Mouse (Mus musculus) hindbrain, embryonic 16.5 days (tissue): Measurements from ENCODE around the gene Xiap. TPM values are rescaled to one million over a fixed set of nuclear protein-coding genes. Genes with fewer than 3 reads are reported as not detected.
"Not testable (repeated sequence)": the region's sequence is repeated elsewhere in the genome, so short reads cannot be mapped to it uniquely, and the experiment has no call there.

Experiments used
- ATAC-seq: fragments of 200-750 bp; cut with Nextera tagmentation; 2 replicates; pipeline ENCODE4 v1.8.0; 2017; ENCODE audit warnings: moderate TSS enrichment, moderate library complexity
- H3K27ac ChIP-seq: fragments of 300-500 bp; sonication (generic); 2 replicates; pipeline ENCODE4 v1.5.1; 2014; ENCODE audit warnings: low read depth, mild to moderate bottlenecking, control low read depth, low read length, moderate library complexity
- H3K27me3 ChIP-seq: fragments of 300-500 bp; sonication (generic); replicated peaks from 2 replicates; pipeline ENCODE4 v1.6.1; 2014; ENCODE audit warnings: low read length; ENCODE audit not compliant: control insufficient read depth, insufficient read depth
- H3K36me3 ChIP-seq: fragments of 300-500 bp; sonication (generic); 2 replicates; pipeline ENCODE4 v1.6.1; 2014; ENCODE audit warnings: mild to moderate bottlenecking, low read length, moderate library complexity, mixed read lengths; ENCODE audit not compliant: control insufficient read depth, insufficient read depth
- H3K4me1 ChIP-seq: fragments of 300-500 bp; sonication (generic); 2 replicates; pipeline ENCODE4 v1.6.1; 2014; ENCODE audit warnings: low read depth, low read length; ENCODE audit not compliant: control insufficient read depth, insufficient read depth
- H3K4me2 ChIP-seq: fragments of 300-500 bp; sonication (generic); 2 replicates; pipeline ENCODE4 v1.6.1; 2014; ENCODE audit warnings: mild to moderate bottlenecking, low read length, control low read depth, moderate library complexity
- H3K4me3 ChIP-seq: fragments of 300-500 bp; sonication (generic); 2 replicates; pipeline ENCODE4 v1.5.1; 2014; ENCODE audit warnings: mild to moderate bottlenecking, low read length, control low read depth, moderate library complexity
- H3K9ac ChIP-seq: fragments of 300-500 bp; sonication (generic); 2 replicates; pipeline ENCODE4 v1.6.1; 2014; ENCODE audit warnings: low read depth, mild to moderate bottlenecking, control low read depth, low read length, moderate library complexity
- H3K9me3 ChIP-seq: fragments of 300-500 bp; sonication (generic); 2 replicates; pipeline ENCODE4 v1.6.1; 2014; ENCODE audit warnings: mild to moderate bottlenecking, low read length, moderate library complexity; ENCODE audit not compliant: control insufficient read depth
- WGBS: fragments of 180-500 bp; shearing (Covaris S2); extraction: QIAGEN DNeasy Blood & Tissue Kit; methylation state at CpG from one replicate; pipeline ENCODE4 v1.1.7; 2014; 5-methylcytosine and 5-hydroxymethylcytosine counted together
- polyA plus RNA-seq: library from polyadenylated mRNA; unstranded; fragments of >200 nt; fragmentation: Nextera tagmentation; extraction: Ambion mirVana; gene quantifications from 2 replicates; pipeline ENCODE4 v1.2.1, GENCODE M21; 2015

The Xiap gene
- 9.4 and 10.8 TPM in 2 replicates for polyA plus RNA-seq

GRCm38 (mm10) chrX:42059282-42060068 is at the start of gene Xiap:
Gene Xiap (plus strand): TSS chrX:42059679.
- Histone ChIP-seq H3K36me3 (no peaks in the 10 kb centered on the region), H3K4me1 (no peaks in the 10 kb centered on the region), H3K9me3 (no peaks in the 10 kb centered on the region), H3K27ac (no peak within 1 kb of the TSS), H3K27me3 (no peaks in the 10 kb centered on the region), H3K4me2 (no peak within 1 kb of the TSS), H3K9ac (no peak within 1 kb of the TSS), H3K4me3 (no peak within 1 kb of the TSS)
- 83% methylated on average over 5 of the region's 5 CpGs for WGBS
- ATAC-seq, result no peak

GRCm38 (mm10) chrX:42012677-42013208 is 46.7 kb upstream of the Xiap start:
- H3K27me3 ChIP-seq, result no peaks in the 10 kb centered on the region
- H3K9ac ChIP-seq, result no peak overlapping the region
- no peaks in the 10 kb centered on the region for H3K4me1 ChIP-seq
- H3K27ac ChIP-seq, result no peak overlapping the region
- no peaks in the 10 kb centered on the region for H3K36me3 ChIP-seq
- ATAC-seq, result no peak
- WGBS, result 98% methylated on average over 2 of the region's 2 CpGs
- no peaks in the 10 kb centered on the region for H3K9me3 ChIP-seq
- H3K4me3 ChIP-seq, result no peak overlapping the region
- H3K4me2 ChIP-seq, result no peak overlapping the region

GRCm38 (mm10) chrX:42013776-42014175 is 45.7 kb upstream of the Xiap start:
- Histone ChIP-seq H3K36me3 (no peaks in the 10 kb centered on the region), H3K4me2 (no peak overlapping the region), H3K27me3 (no peaks in the 10 kb centered on the region), H3K4me3 (no peak overlapping the region), H3K9ac (no peak overlapping the region), H3K9me3 (no peaks in the 10 kb centered on the region), H3K27ac (no peak overlapping the region), H3K4me1 (no peaks in the 10 kb centered on the region)
- ATAC-seq, result no peak
- WGBS, result 75% methylated on average over 3 of the region's 3 CpGs

- Histone ChIP-seq H3K4me1 (no peaks in the 10 kb centered on the region), H3K9ac (no peak overlapping the region), H3K4me2 (no peak overlapping the region), H3K36me3 (no peaks in the 10 kb centered on the region), H3K27ac (no peak overlapping the region), H3K4me3 (no peak overlapping the region), H3K27me3 (no peaks in the 10 kb centered on the region), H3K9me3 (no peaks in the 10 kb centered on the region)
- no peak for ATAC-seq
- WGBS, result 93% methylated on average over 3 of the region's 3 CpGs
Observed at GRCm38 (mm10) chrX:42014502-42014901, 45.0 kb upstream of the Xiap start.

- no peak overlapping the region for H3K27ac ChIP-seq
- H3K9ac ChIP-seq, result no peak overlapping the region
- H3K4me1 ChIP-seq, result no peaks in the 10 kb centered on the region
- ATAC-seq, result no peak
- no peaks in the 10 kb centered on the region for H3K27me3 ChIP-seq
- H3K4me2 ChIP-seq, result no peak overlapping the region
- H3K4me3 ChIP-seq, result no peak overlapping the region
- WGBS, result 59% methylated on average over 1 of the region's 1 CpGs
- H3K36me3 ChIP-seq, result no peaks in the 10 kb centered on the region
- no peaks in the 10 kb centered on the region for H3K9me3 ChIP-seq
Observed at GRCm38 (mm10) chrX:42018030-42018429, 41.4 kb upstream of the Xiap start.

- 90% methylated on average over 2 of the region's 2 CpGs for WGBS
- Histone ChIP-seq H3K4me2 (no peak overlapping the region), H3K4me1 (no peaks in the 10 kb centered on the region), H3K9ac (no peak overlapping the region), H3K27me3 (no peaks in the 10 kb centered on the region), H3K9me3 (no peaks in the 10 kb centered on the region), H3K36me3 (no peaks in the 10 kb centered on the region), H3K27ac (no peak overlapping the region), H3K4me3 (no peak overlapping the region)
- ATAC-seq, result no peak
Observed at GRCm38 (mm10) chrX:42019441-42019840, 40.0 kb upstream of the Xiap start.

GRCm38 (mm10) chrX:42025802-42026440 is 33.6 kb upstream of the Xiap start:
- not testable (repeated sequence) for ATAC-seq, H3K4me3 ChIP-seq, H3K27me3 ChIP-seq, H3K4me1 ChIP-seq, H3K4me2 ChIP-seq, H3K27ac ChIP-seq, H3K36me3 ChIP-seq, H3K9ac ChIP-seq, H3K9me3 ChIP-seq
- WGBS, result no CpG with 5 or more reads among the region's 3 CpGs

GRCm38 (mm10) chrX:42026981-42027380 is 32.5 kb upstream of the Xiap start:
- H3K9me3 ChIP-seq, result not testable (repeated sequence)

GRCm38 (mm10) chrX:42033111-42033693 is 26.3 kb upstream of the Xiap start:
- WGBS, result 31% methylated on average over 8 of the region's 8 CpGs
- no peak for ATAC-seq

More at GRCm38 (mm10) chrX:42026981-42027380, 32.5 kb upstream of the Xiap start:
- H3K27ac ChIP-seq, ATAC-seq, H3K4me1 ChIP-seq, H3K4me3 ChIP-seq, H3K4me2 ChIP-seq, H3K27me3 ChIP-seq, H3K9ac ChIP-seq, H3K36me3 ChIP-seq: not testable (repeated sequence)
- 81% methylated on average over 2 of the region's 2 CpGs for WGBS

More at GRCm38 (mm10) chrX:42033111-42033693, 26.3 kb upstream of the Xiap start:
- H3K4me3 ChIP-seq, result no peak overlapping the region
- no peaks in the 10 kb centered on the region for H3K4me1 ChIP-seq
- H3K27ac ChIP-seq, result no peak overlapping the region
- no peaks in the 10 kb centered on the region for H3K9me3 ChIP-seq
- H3K36me3 ChIP-seq, result no peaks in the 10 kb centered on the region
- no peak overlapping the region for H3K9ac ChIP-seq
- H3K4me2 ChIP-seq, result no peak overlapping the region
- no peaks in the 10 kb centered on the region for H3K27me3 ChIP-seq
